Mouse (Mus musculus) spleen, adult 12 weeks (tissue): ENCODE data around the gene Rabep2.

Source experiments
- DNase-seq: peaks from one replicate; pipeline ENCODE4 v3.0.0; 2022; ENCODE audit warnings: low spot score

Gene Rabep2

GRCm38 (mm10) chr7:126434726-126435125 is 6.2 kb downstream of the Rabep2 start:
- no peak for DNase-seq

DNA sequence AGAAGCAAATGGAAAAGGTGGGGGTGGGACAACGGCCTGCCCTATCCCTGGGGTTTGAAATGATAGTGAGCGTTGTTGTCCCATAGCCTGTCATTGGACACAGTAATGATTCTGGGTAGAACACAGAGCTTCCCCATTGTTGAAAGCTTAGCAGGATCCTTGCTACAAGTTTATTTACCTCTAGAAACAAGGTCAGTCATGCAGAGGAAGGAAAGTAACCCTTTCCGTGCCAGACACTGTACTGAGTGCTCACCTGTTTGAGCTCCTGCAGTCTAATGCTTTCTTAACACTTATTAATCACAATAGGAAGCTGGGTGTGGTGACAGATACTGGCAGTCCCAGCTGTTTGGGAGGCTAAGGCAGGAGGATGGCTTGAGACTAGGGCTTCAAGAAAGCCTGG is 7.2 kb downstream of the Rabep2 start:
- DNase-seq = no peak

DNA sequence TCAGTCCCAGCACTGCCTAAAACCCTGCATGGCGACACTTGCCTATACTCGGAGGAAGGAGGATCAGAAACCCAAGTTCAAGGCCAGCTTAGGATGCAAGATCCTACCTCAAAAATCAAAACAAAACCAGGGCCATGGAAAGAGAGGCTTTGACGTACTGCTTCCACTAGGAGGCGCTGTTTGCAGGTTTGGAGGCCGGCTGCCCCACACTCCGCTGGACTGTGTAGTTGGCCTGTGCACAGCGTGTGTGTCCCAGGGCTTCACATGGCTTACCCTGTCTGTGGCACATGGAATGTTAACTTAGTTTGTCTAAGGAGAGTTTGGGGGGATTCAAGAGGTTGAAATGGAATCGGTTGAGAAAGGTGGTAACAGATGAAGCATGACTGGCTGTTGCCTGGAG is 8.3 kb downstream of the Rabep2 start:
- DNase-seq = peak; percentile 38

DNA sequence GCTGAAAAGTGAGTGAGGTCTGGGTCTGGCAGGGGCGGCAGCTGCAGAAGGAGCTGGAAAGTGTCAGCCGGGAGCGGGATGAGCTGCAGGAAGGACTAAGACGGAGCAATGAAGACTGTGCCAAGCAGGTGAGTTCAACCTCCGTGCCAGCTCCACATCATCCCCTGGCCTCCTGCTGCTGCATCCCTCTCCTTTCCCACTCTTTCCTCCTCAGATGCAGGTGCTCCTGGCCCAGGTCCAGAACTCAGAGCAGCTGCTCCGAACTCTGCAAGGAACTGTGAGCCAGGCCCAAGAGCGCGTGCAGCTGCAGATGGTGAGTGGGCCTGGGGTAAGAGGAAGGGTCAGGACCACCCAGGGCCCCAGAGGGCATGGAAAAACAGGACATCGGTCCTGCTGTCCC is 11.6 kb downstream of the Rabep2 start:
- no peak for DNase-seq

DNA sequence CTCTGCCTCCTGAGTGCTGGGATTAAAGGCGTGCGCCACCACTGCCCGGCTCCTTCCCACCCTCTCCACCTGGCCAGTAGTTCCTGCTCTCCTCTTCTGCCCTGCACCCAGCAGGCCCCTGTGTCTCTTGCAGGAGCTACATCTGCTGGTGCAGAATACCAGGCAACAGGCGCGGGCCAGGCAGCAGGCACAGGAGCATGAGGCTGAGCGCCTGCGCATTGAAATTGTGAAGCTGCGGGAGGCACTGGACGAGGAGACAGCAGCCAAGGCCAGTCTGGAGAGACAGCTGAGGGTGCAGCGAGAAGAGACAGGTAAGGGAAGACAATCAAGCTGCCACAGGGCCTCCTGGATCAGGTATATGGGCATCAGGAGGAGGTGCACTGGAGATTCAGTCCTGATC is 15.4 kb downstream of the Rabep2 start:
- no peak for DNase-seq

DNA sequence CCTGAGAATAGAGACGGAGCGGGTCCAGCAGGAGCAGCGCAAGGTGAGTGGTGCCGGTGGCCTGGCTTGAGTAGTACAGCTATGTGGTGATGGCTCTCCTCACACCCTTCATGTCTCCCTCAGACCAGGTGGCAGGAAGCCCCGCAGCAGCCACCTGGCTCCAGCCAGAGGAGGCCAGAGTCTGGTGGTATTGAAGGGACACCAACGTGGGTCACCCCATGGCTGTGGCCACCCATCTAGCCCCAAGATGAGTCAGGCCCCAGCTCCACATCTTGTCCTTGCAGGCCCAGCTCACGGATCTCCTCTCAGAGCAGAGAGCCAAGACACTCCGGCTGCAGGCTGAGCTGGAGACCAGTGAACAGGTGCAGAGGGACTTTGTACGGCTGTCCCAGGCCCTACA is 16.0 kb downstream of the Rabep2 start:
- no peak for DNase-seq

DNA sequence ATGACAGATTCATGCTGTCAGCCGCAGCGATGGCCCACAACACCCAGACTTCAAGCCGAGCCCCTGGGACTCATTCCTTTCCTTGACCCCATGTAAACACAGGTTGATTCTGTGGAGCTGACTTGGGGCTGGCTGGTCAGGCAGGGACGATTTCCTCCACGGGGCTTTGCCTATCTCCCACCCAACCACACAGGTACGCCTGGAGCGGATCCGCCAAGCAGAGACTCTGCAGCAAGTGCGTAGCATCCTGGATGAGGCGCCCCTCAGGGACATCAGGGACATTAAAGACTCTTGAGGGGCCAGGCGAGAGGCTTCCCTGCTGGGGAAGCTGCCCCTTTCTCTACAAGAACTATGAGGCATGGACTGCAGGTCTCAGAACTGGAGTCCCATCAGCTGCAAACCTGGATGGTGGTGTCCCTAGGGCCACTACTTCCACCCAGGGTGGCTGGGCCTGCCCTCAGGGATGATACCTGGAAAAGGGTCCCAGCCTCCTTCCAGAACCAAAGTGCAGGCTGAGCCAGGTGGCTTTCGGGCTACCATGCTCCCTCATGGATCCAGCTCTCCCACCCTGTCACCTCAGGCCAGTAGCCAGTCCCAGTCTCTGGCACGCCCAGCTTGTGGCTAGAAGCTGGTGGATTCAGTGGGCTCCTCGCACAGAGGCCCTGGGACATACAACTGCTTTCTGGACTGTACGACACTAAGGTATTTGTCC is 16.7 kb downstream of the Rabep2 start:
- DNase-seq = no peak

DNA sequence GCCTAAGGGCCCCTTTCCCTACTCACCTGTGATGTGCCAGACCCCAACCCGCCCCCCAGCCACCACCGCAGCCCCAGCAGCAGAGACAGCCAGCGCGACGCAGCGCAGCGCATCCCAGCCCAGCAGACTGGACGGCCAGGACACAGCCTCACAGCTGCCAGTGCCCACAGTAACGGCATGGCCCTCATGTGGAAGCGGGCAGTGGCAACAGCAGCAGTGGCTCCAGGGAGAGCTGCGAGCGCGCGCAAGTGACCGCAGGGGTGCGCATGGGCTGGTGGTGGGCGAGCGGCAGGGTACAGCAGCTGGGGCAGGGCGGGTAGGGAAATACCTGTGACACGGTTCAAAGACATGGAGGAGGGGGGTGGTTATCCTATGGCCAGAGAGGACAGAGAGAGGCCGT is 17.7 kb downstream of the Rabep2 start:
- DNase-seq = no peak

DNA sequence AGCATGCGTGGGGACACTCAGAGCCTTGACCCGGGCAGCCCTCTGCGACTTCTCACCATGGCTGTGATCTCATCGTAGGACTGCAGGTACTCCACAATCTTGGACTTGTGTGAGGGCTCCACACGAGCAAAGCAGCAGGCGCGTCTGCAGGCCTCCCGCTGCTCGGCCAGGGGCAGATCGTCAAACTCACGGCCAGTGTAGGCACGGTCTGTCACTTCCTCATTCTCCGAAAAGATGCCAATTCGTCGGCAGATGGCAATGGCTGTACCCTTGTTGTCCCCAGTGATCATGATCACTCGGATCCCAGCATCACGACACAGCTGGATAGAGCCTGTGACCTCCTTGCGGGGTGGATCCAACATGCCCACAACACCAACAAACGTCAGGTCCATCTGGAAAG is 19.9 kb downstream of the Rabep2 start:
- DNase-seq = no peak

DNA sequence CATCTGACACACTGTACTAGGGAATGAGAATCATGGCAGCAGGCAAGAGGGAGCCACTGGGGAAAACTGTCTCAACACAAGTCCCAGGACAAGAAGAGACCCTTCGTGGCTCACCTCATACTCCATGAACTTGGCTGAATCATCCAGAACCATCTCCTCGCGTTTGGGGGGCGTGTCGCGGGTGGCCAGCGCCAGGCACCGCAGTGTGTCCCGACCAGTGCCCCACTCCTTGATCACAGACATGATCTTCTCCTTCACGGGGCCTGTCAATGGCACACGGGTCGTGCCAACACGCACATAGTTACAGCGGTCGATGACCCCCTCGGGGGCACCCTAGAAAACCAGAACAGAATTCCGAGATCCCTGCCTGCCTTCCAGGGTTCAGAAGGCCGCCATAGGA is 21.4 kb downstream of the Rabep2 start:
- no peak for DNase-seq

DNA sequence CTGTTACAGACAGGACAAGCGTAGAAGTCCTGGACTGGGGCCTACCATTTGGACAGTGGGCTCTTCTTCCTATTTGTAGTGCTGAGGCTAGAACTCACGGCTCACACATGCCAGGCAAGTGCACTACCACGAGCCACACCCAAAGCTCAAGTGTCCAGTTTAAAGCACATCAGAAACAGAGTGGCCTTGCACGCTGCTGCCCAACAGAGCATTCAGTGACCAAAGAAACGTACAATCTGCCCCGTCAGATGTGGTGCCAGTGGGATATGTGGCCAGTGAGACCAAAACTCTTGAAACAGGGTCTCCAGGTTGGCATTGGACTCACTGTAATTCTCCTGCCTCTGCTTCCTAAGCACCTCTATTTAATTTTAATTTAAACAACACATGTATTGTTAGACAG is 22.1 kb downstream of the Rabep2 start:
- DNase-seq = no peak

DNA sequence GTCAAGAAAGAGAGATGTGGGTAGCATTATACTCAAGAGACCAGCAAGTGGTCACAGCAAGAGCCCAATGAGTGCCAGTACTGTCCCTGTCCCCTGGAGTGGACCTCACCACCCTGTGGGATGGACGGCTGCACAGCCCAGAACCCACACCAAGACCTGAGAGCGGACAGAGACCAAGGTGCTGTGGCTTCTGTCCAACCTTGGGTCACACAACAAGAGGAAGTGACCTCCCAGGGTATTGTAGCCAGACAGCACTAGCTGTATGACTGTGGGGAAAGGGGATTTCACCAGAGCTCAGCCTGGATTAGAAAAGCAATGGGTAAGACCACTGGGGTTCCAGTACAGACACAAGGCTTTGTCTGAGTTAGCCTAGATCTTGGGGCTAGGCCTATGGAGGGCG is 23.7 kb downstream of the Rabep2 start:
- no peak for DNase-seq

GRCm38 (mm10) chr7:126453861-126454260 is 25.3 kb downstream of the Rabep2 start:
- DNase-seq = no peak

GRCm38 (mm10) chr7:126455242-126455641 is 26.7 kb downstream of the Rabep2 start:
- no peak for DNase-seq

GRCm38 (mm10) chr7:126456382-126457266 is 28.1 kb downstream of the Rabep2 start:
- DNase-seq = no peak

DNA sequence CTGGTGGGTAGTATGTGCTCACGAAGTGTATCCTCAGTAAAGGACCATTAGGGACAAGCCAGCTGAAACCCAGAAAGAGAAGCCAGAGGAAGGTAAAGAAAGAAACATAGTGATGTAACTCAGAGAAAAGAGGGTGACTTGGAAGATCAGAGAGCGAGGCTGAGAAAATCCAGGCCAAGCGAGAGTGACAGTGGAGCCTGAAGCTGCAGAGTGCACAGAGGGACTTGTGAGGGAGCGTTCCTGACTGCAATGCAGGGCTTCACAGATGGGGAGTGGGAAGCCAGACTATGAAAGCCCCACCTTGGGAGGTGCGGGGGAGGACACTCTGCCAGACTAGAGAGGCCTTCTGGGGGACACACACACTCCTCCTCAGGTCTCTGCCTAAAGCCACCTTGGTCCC is 29.7 kb downstream of the Rabep2 start:
- no peak for DNase-seq

DNA sequence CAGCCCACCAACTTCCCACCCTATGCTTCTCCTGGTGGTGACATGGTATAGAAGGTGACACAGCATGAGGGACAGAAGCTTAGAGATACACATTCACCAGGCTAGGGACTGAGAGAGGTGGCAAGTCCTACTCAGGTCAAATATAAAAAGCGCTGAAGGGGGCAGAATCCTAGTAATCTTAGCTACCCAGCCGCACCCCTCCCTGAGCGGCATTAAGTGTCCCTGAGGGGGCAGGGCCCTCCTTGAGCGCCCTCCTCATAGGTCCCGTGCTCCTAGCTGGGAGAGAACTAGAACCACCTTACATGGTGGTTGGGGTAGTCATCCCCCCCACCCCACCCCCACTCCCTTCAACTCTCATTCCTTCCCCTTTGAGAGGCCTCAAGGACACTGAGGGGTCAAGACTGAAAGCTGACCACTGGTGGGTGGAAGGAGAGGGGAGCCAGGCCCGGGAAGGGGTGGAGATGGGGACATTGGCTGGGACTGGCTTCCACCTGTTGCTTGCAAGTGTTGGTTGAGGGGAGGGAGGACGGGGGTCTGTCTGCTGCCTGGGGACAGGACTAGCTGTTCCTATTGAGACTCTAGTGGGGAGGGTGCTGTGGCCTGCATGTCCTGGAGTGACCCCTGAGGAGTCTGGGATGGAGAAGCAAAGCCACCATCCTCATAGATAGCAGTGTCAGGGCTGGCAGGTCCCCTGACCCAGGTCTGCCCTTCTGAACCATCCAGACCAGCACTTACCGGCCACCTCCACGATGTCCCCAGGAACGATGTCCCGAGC is 30.5 kb downstream of the Rabep2 start:
- no peak for DNase-seq

GRCm38 (mm10) chr7:126460623-126461399 is 32.3 kb downstream of the Rabep2 start:
- DNase-seq = no peak

GRCm38 (mm10) chr7:126461626-126462025 is 33.1 kb downstream of the Rabep2 start:
- no peak for DNase-seq

- DNase-seq = no peak
Measured at GRCm38 (mm10) chr7:126463004-126463403, 34.4 kb downstream of the Rabep2 start, which contains the start of gene Atp2a1. Gene Atp2a1 (minus strand): TSS chr7:126463108.

DNA sequence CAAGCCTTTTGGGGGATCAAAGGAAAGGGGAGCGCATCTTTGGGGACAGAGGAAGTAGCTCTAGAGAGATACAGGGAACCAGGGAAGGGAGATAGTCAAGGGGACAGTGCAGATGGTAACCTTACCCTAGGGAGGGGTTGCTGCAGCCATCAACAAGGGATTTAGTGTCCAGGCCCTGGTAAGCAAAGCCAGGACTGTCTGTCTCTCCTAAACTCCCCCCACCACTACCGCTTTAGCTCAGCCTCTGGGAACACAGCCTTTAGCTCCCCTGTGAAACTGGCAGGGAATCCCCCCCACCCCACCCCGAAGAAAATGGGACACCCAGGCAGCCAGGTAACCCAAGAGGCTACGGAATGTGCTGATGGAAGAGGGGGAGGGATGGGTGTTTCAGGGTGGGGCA is 35.0 kb downstream of the Rabep2 start:
- DNase-seq = no peak

DNA sequence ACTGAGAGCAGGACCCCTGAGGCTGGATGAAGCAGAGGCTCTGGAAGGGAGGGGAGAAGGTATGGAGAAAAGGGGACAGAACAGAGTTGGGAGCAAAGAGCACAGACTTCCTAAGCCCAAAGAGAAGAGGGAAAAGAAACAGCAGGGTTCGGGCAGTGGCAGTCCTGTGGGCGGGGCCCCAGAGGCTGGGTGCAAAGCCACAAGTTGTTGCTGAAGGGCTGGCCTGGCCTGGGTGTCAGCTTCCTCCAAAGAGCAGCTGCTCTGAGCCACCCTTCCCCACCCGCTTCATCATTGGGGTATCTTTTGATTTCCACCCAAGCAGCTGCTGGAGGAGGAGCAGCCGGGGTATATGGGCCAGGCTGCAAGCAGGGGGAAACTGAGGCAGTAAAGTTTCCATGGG is 35.6 kb downstream of the Rabep2 start:
- DNase-seq = no peak
